Mouse (Mus musculus): Measurements from ENCODE around the gene Cxcl17. TPM values are rescaled to one million over a fixed set of nuclear protein-coding genes. Genes with fewer than 3 reads are reported as not detected.

The Cxcl17 gene
- total and polyA plus RNA-seq, 3 experiments: not detected

DNA sequence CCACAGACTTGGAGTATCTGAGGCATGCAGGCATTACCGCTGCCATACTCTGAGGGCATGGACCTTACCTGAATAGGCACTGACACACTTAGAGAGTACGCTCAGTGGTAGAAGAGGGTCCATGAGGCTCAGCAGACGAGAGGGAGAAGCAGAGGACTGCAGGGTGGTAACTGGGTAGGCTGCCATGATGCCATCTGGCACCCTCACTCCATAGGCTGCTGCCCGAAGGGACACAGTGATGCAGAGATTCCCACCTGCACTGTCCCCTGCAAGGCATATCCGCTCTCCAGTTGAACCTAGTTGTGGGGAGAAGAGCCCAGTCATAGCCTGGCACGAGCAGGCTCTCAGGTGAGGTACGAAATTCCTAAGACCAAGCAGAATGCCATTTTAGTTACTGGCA lies 29.3 kb downstream of the Cxcl17 start:
- in situ Hi-C loops (cut with MboI; ENCODE audit: low pct_ligation_motif_present, low pct_unique_long_range_greater_than_20kb, low sequenced_read_pairs) (no loop called here), dilution Hi-C loops (cut with MboI; ENCODE audit: extremely low pct_ligation_motif_present, extremely low pct_unique_long_range_greater_than_20kb, low sequenced_read_pairs) (no loop called here)
- Histone ChIP-seq H3K27me3 (replicated peaks) (no peaks in the 10 kb centered on the region), H3K4me1 (ENCODE audit: control insufficient read depth in 1 of 2, insufficient read depth in 2 of 2) (peaks cover 19 to 34% of the 10 kb centered on the region in 2 experiments), H3K4me2 (ENCODE audit: insufficient read depth, low read depth, poor library complexity, severe bottlenecking) (no peak overlapping the region), H3K4me3 (replicated peaks in 1 of 3; ENCODE audit: low read depth in 2 of 3, low read length in 2 of 3, poor library complexity in 1 of 3) (no peak overlapping the region), H3K36me3 (replicated peaks in 1 of 2; ENCODE audit: control insufficient read depth in 1 of 2, insufficient read depth in 1 of 2, low read length in 1 of 2) (peaks cover 23 to 76% of the 10 kb centered on the region in 2 experiments), H3K27ac (ENCODE audit: insufficient read depth, low read depth) (no peak overlapping the region), H3K79me2 (replicated peaks; ENCODE audit: control insufficient read depth, extremely low read depth, insufficient read depth, poor library complexity, severe bottlenecking) (no peaks in the 10 kb centered on the region), H3K9me3 (replicated peaks; ENCODE audit: low read length) (no peaks in the 10 kb centered on the region), H3K9ac (ENCODE audit: insufficient read depth, low read depth) (no peak overlapping the region)
- DNase-seq (ENCODE audit: extremely low read depth): no peak
- TF ChIP-seq CTCF (conservative IDR thresholded peaks at IDR 0.05 in 1 of 2, IDR thresholded peaks at IDR 0.05 in 1 of 2; ENCODE audit: low read depth in 2 of 2, low read length in 2 of 2) (no peak), MAZ (IDR thresholded peaks at IDR 0.05; ENCODE audit: low read depth, low read length) (no peak)

DNA sequence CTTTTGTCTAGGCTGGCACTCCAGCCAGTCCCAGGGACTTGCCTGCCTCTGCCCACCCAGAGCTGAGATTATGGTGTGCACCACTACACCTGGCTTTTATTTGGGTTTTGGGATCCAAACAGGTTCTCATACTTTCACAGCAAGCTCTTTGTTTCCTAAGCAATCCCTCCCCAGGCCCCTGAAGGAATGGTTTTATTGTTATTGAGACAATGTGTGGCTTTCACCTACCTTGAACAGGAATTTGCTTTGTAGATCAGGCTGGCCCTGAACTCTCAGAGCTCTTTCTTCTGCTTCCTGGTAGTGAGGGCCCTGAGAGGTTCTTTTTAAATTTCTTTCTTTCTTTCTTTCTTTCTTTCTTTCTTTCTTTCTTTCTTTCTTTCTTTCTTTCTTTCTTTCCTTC lies 30.1 kb downstream of the Cxcl17 start:
- in situ Hi-C loops (cut with MboI; ENCODE audit: low pct_ligation_motif_present, low pct_unique_long_range_greater_than_20kb, low sequenced_read_pairs): no loop called here
- TF ChIP-seq UBTF (IDR thresholded peaks at IDR 0.05; ENCODE audit: low read depth, low read length) (no peak), ZKSCAN1 (IDR thresholded peaks at IDR 0.05; ENCODE audit: borderline replicate concordance, low read depth, low read length) (no peak), MEF2A (IDR thresholded peaks at IDR 0.05; ENCODE audit: borderline replicate concordance, low read depth, low read length) (no peak), SMC3 (IDR thresholded peaks at IDR 0.05; ENCODE audit: low read depth, low read length) (no peak), ELF1 (IDR thresholded peaks at IDR 0.05; ENCODE audit: low read depth, low read length) (no peak), HCFC1 (IDR thresholded peaks at IDR 0.05; ENCODE audit: low read depth, low read length) (no peak), SIN3A (IDR thresholded peaks at IDR 0.05; ENCODE audit: low read length) (no peak), BHLHE40 (IDR thresholded peaks at IDR 0.05; ENCODE audit: low read depth, low read length) (no peak), NELFE (IDR thresholded peaks at IDR 0.05; ENCODE audit: low read depth, low read length) (no peak), IRF4 (IDR thresholded peaks at IDR 0.05; ENCODE audit: low read depth, low read length) (no peak), PAX5 (IDR thresholded peaks at IDR 0.05; ENCODE audit: low read length) (no peak), MXI1 (IDR thresholded peaks at IDR 0.05; ENCODE audit: low read depth, low read length) (no peak), MAZ (IDR thresholded peaks at IDR 0.05; ENCODE audit: low read depth, low read length) (no peak), ZC3H11A (IDR thresholded peaks at IDR 0.05; ENCODE audit: low read depth, low read length) (no peak)
- Histone ChIP-seq H3K4me3 (replicated peaks in 1 of 3; ENCODE audit: low read depth in 2 of 3, low read length in 2 of 3, poor library complexity in 1 of 3) (no peak overlapping the region), H3K36me3 (replicated peaks in 1 of 2; ENCODE audit: control insufficient read depth in 1 of 2, insufficient read depth in 1 of 2, low read length in 1 of 2) (peaks cover 16 to 67% of the 10 kb centered on the region in 2 experiments), H3K9ac (ENCODE audit: insufficient read depth, low read depth) (no peak overlapping the region), H3K79me2 (replicated peaks; ENCODE audit: control insufficient read depth, extremely low read depth, insufficient read depth, poor library complexity, severe bottlenecking) (no peaks in the 10 kb centered on the region), H3K27me3 (replicated peaks) (no peaks in the 10 kb centered on the region), H3K9me3 (replicated peaks; ENCODE audit: low read length) (no peaks in the 10 kb centered on the region), H3K4me1 (ENCODE audit: control insufficient read depth in 1 of 2, insufficient read depth in 2 of 2) (peaks cover 19 to 34% of the 10 kb centered on the region in 2 experiments), H3K4me2 (ENCODE audit: insufficient read depth, low read depth, poor library complexity, severe bottlenecking) (no peak overlapping the region), H3K27ac (ENCODE audit: insufficient read depth, low read depth) (no peak overlapping the region)
- no peak for DNase-seq (ENCODE audit: extremely low read depth)
- dilution Hi-C loops (cut with MboI; ENCODE audit: extremely low pct_ligation_motif_present, extremely low pct_unique_long_range_greater_than_20kb, low sequenced_read_pairs): no loop called here

DNA sequence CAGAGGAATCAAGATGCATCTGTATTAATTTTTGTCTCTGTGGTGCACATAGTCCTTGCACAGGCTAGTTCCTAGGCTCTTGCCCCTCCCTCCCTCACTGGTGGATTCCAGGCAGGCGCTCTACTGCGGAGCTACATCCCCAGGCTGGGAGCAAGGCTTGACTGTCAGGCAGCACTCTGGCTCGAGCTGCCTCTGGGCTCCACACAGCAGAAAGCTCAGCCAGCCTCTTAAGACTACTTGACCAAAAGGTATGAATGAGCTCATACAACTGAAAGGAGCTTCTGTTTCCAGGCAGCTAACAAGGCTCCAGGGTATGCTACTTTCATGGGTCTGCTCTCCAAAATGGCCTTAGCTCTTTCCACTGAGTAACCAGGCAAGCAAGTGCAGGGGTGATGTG lies 31.4 kb downstream of the Cxcl17 start:
- H3K79me2 ChIP-seq (replicated peaks; ENCODE audit: control insufficient read depth, extremely low read depth, insufficient read depth, poor library complexity, severe bottlenecking): no peaks in the 10 kb centered on the region
- no peak overlapping the region for H3K9ac ChIP-seq (ENCODE audit: insufficient read depth, low read depth)
- dilution Hi-C loops (cut with MboI; ENCODE audit: extremely low pct_ligation_motif_present, extremely low pct_unique_long_range_greater_than_20kb, low sequenced_read_pairs): no loop called here
- peaks cover 20 to 21% of the 10 kb centered on the region in 2 experiments for H3K4me1 ChIP-seq (ENCODE audit: control insufficient read depth in 1 of 2, insufficient read depth in 2 of 2)
- in situ Hi-C loops (cut with MboI; ENCODE audit: low pct_ligation_motif_present, low pct_unique_long_range_greater_than_20kb, low sequenced_read_pairs): no loop called here
- no peak overlapping the region for H3K4me3 ChIP-seq (replicated peaks in 1 of 3; ENCODE audit: low read depth in 2 of 3, low read length in 2 of 3, poor library complexity in 1 of 3)
- no peak for TF ChIP-seq SMC3 (IDR thresholded peaks at IDR 0.05; ENCODE audit: low read depth, low read length)
- TF ChIP-seq UBTF (IDR thresholded peaks at IDR 0.05; ENCODE audit: low read depth, low read length): no peak
- no peak overlapping the region for H3K4me2 ChIP-seq (ENCODE audit: insufficient read depth, low read depth, poor library complexity, severe bottlenecking)
- H3K27me3 ChIP-seq (replicated peaks): no peaks in the 10 kb centered on the region
- H3K9me3 ChIP-seq (replicated peaks; ENCODE audit: low read length): no peaks in the 10 kb centered on the region
- no peak overlapping the region for H3K27ac ChIP-seq (ENCODE audit: insufficient read depth, low read depth)
- H3K36me3 ChIP-seq (replicated peaks in 1 of 2; ENCODE audit: control insufficient read depth in 1 of 2, insufficient read depth in 1 of 2, low read length in 1 of 2): peaks cover 16 to 62% of the 10 kb centered on the region in 2 experiments
- DNase-seq (ENCODE audit: extremely low read depth): no peak

All from CH12.LX (cell line).